In the genomic region with DNA sequence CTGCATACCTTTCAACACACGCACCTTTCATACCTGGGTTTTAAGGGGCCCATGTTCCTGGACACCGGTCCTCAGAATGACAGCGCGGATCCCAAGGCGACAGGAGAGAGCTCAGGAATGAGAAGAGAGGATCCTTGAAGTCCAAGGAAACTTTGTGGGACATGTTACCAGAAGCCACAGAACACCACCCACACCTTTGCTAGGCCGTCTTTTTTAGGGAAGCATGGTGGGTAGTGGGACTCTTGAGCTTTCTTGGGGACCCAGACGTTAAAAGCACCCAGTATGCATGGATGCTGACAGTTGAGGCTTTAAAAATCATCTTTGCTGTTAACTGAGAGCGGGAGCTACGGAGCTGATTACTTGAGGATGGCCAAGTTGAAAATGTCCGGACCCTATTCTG, we compare ENCODE assay signal across 8 mouse cellular contexts. TPM values are rescaled to one million over a fixed set of nuclear protein-coding genes. Genes with fewer than 3 reads are reported as not detected.
A peak's percentile ranks its signal among the peaks of the same experiment; 100 is the strongest.
DNase-seq lines count a peak whose midpoint lies in the region; ATAC-seq and TF ChIP-seq lines count a peak whose summit lies in the region.

No protein-coding gene starts in this region.

- no peak overlapping the region for H3K9ac ChIP-seq in liver, postnatal 0 days (replicated peaks)
- no peak overlapping the region for H3K9ac ChIP-seq in stomach, embryonic 16.5 days (ENCODE audit: low read length)

- no peak for TF ChIP-seq EP300 in liver, postnatal 0 days (IDR thresholded peaks at IDR 0.05; ENCODE audit: low read depth)

- ATAC-seq in liver, postnatal 0 days: no peak
- ATAC-seq in stomach, embryonic 16.5 days (ENCODE audit: insufficient read depth, low FRiP score): no peak

- TF ChIP-seq CTCF in testis, adult 2 months (IDR thresholded peaks at IDR 0.05; ENCODE audit: control insufficient read depth, insufficient read depth, insufficient replicate concordance, low read depth, low read length): no peak
- no peak for TF ChIP-seq CTCF in liver, postnatal 0 days (IDR thresholded peaks at IDR 0.05; ENCODE audit: low read depth)

- no peaks in the 10 kb centered on the region for H3K36me3 ChIP-seq in testis, adult 2 months (ENCODE audit: control insufficient read depth, insufficient read depth, low read length)
- H3K36me3 ChIP-seq in hindbrain, embryonic 10.5 days: no peaks in the 10 kb centered on the region
- no peaks in the 10 kb centered on the region for H3K36me3 ChIP-seq in liver, postnatal 0 days (replicated peaks; ENCODE audit: insufficient read depth, low read length)
- H3K36me3 ChIP-seq in stomach, embryonic 16.5 days (ENCODE audit: control insufficient read depth, insufficient read depth, low read length): no peaks in the 10 kb centered on the region

- DNase-seq in testis, postnatal 10 days (ENCODE audit: low spot score): no peak
- no peak for DNase-seq in hindbrain, embryonic 10.5 days (ENCODE audit: low spot score)
- DNase-seq in liver, postnatal 0 days: no peak
- no peak for DNase-seq in thymus, postnatal 0 days (ENCODE audit: low spot score)
- DNase-seq in right cerebral cortex, postnatal 10 days (ENCODE audit: low spot score in 2 of 2): no peak
- no peak for DNase-seq in embryo, embryonic 10 days (ENCODE audit: low spot score)

- 44% methylated on average over 10 of the region's 10 CpGs for WGBS in hindbrain, embryonic 10.5 days
- WGBS in liver, postnatal 0 days (ENCODE audit: insufficient replicate concordance): 47% methylated on average over 10 of the region's 10 CpGs
- 54% methylated on average over 10 of the region's 10 CpGs for WGBS in stomach, embryonic 16.5 days

- H3K4me2 ChIP-seq in liver, postnatal 0 days (ENCODE audit: low read depth, low read length): 0 out of 2 replicates have a peak overlapping the region, but pooled peaks have one; percentile 76
- peak overlapping the region; percentile 94; the same call in 1 of the 2 replicates for H3K4me2 ChIP-seq in stomach, embryonic 16.5 days (ENCODE audit: low read depth, low read length)

- H3K27me3 ChIP-seq in testis, adult 2 months (ENCODE audit: control insufficient read depth, insufficient read depth, low read length): no peaks in the 10 kb centered on the region
- peaks cover 75% of the 10 kb centered on the region for H3K27me3 ChIP-seq in hindbrain, embryonic 10.5 days (ENCODE audit: insufficient read depth, poor library complexity, severe bottlenecking)
- H3K27me3 ChIP-seq in liver, postnatal 0 days (ENCODE audit: insufficient read depth, low read length): peaks cover 60% of the 10 kb centered on the region
- peaks cover 58% of the 10 kb centered on the region for H3K27me3 ChIP-seq in stomach, embryonic 16.5 days (ENCODE audit: control insufficient read depth, insufficient read depth, low read length)

- no peaks in the 10 kb centered on the region for H3K9me3 ChIP-seq in hindbrain, embryonic 10.5 days
- H3K9me3 ChIP-seq in liver, postnatal 0 days (ENCODE audit: low read length): no peaks in the 10 kb centered on the region
- H3K9me3 ChIP-seq in stomach, embryonic 16.5 days (replicated peaks; ENCODE audit: control insufficient read depth, low read length): no peaks in the 10 kb centered on the region

- H3K4me1 ChIP-seq in testis, adult 2 months (ENCODE audit: control insufficient read depth, insufficient read depth, low read length): peaks cover 15% of the 10 kb centered on the region
- peaks cover 53% of the 10 kb centered on the region for H3K4me1 ChIP-seq in hindbrain, embryonic 10.5 days (replicated peaks)
- H3K4me1 ChIP-seq in liver, postnatal 0 days (ENCODE audit: insufficient read depth): peaks cover 29% of the 10 kb centered on the region
- H3K4me1 ChIP-seq in stomach, embryonic 16.5 days (ENCODE audit: control insufficient read depth, insufficient read depth, low read length): peaks cover 17% of the 10 kb centered on the region; the same call in 1 of the 2 replicates

- peak overlapping the region; percentile 70; the same call in 1 of the 2 replicates for H3K4me3 ChIP-seq in testis, adult 2 months (ENCODE audit: control insufficient read depth, low read depth, low read length)
- H3K4me3 ChIP-seq in hindbrain, embryonic 10.5 days: peak overlapping the region; percentile 57; the same call in 1 of the 2 replicates
- H3K4me3 ChIP-seq in liver, postnatal 0 days (ENCODE audit: low read depth, low read length): no peak overlapping the region; the same call in 1 of the 2 replicates
- peak overlapping the region; percentile 54; the same call in 1 of the 2 replicates for H3K4me3 ChIP-seq in stomach, embryonic 16.5 days (replicated peaks; ENCODE audit: low read length)

- no peak overlapping the region for H3K27ac ChIP-seq in testis, adult 2 months (ENCODE audit: control insufficient read depth, insufficient read depth, low read depth, low read length)
- no peak overlapping the region for H3K27ac ChIP-seq in hindbrain, embryonic 10.5 days
- H3K27ac ChIP-seq in liver, postnatal 0 days (ENCODE audit: low read depth): no peak overlapping the region
- H3K27ac ChIP-seq in stomach, embryonic 16.5 days (ENCODE audit: low read length): no peak overlapping the region

- TF ChIP-seq POLR2A in testis, adult 2 months (IDR thresholded peaks at IDR 0.05; ENCODE audit: control insufficient read depth, low read depth, low read length): no peak

RNA-seq across cellular contexts. Expression of a gene that starts 1.1 kb away (rescaled TPM):
- 0.20 and 0.55 TPM in 2 replicates for polyA plus RNA-seq in testis, adult 2 months (2012; rRNA removed)
- polyA plus RNA-seq in hindbrain, embryonic 10.5 days (2016; fragmentation: Nextera tagmentation; extraction: Ambion mirVana): 2.5 and 9.7 TPM in 2 replicates
- polyA plus RNA-seq in liver, postnatal 0 days (2015; fragmentation: Nextera tagmentation; extraction: Ambion mirVana): 0.48 and 0.67 TPM in 2 replicates
- polyA plus RNA-seq in stomach, embryonic 16.5 days (2015; fragmentation: Nextera tagmentation; extraction: Ambion mirVana): 4.8 and 5.3 TPM in 2 replicates
- 0.60 and 0.85 TPM in 2 replicates for polyA plus RNA-seq in thymus, postnatal 0 days (2015; fragmentation: Nextera tagmentation; extraction: Ambion mirVana)

RNA-seq across cellular contexts. Expression of a gene that starts 16.2 kb away (rescaled TPM):
- polyA plus RNA-seq in testis, adult 2 months (2012; rRNA removed): 335 and 344 TPM in 2 replicates
- 712 and 781 TPM in 2 replicates for polyA plus RNA-seq in hindbrain, embryonic 10.5 days (2016; fragmentation: Nextera tagmentation; extraction: Ambion mirVana)
- 761 and 777 TPM in 2 replicates for polyA plus RNA-seq in liver, postnatal 0 days (2015; fragmentation: Nextera tagmentation; extraction: Ambion mirVana)
- 586 and 601 TPM in 2 replicates for polyA plus RNA-seq in stomach, embryonic 16.5 days (2015; fragmentation: Nextera tagmentation; extraction: Ambion mirVana)
- 862 and 907 TPM in 2 replicates for polyA plus RNA-seq in thymus, postnatal 0 days (2015; fragmentation: Nextera tagmentation; extraction: Ambion mirVana)

RNA-seq across cellular contexts. Expression of a gene that starts 32.4 kb away (rescaled TPM):
- 2.3 and 2.8 TPM in 2 replicates for polyA plus RNA-seq in testis, adult 2 months (2012; rRNA removed)
- 16.1 and 16.3 TPM in 2 replicates for polyA plus RNA-seq in hindbrain, embryonic 10.5 days (2016; fragmentation: Nextera tagmentation; extraction: Ambion mirVana)
- polyA plus RNA-seq in liver, postnatal 0 days (2015; fragmentation: Nextera tagmentation; extraction: Ambion mirVana): 4.6 and 5.1 TPM in 2 replicates
- polyA plus RNA-seq in stomach, embryonic 16.5 days (2015; fragmentation: Nextera tagmentation; extraction: Ambion mirVana): 17.9 and 19.1 TPM in 2 replicates
- 15.5 and 17.7 TPM in 2 replicates for polyA plus RNA-seq in thymus, postnatal 0 days (2015; fragmentation: Nextera tagmentation; extraction: Ambion mirVana)

RNA-seq across cellular contexts. Expression of a gene that starts 37.0 kb away (rescaled TPM):
- 5.7 and 6.2 TPM in 2 replicates for polyA plus RNA-seq in testis, adult 2 months (2012; rRNA removed)
- 18.2 and 28.9 TPM in 2 replicates for polyA plus RNA-seq in hindbrain, embryonic 10.5 days (2016; fragmentation: Nextera tagmentation; extraction: Ambion mirVana)
- 6.5 and 8.4 TPM in 2 replicates for polyA plus RNA-seq in liver, postnatal 0 days (2015; fragmentation: Nextera tagmentation; extraction: Ambion mirVana)
- 28.5 and 31.0 TPM in 2 replicates for polyA plus RNA-seq in stomach, embryonic 16.5 days (2015; fragmentation: Nextera tagmentation; extraction: Ambion mirVana)
- 3.1 and 3.5 TPM in 2 replicates for polyA plus RNA-seq in thymus, postnatal 0 days (2015; fragmentation: Nextera tagmentation; extraction: Ambion mirVana)

RNA-seq across cellular contexts. Expression of a gene that starts 47.7 kb away (rescaled TPM):
- polyA plus RNA-seq in testis, adult 2 months (2012; rRNA removed): 268 and 282 TPM in 2 replicates
- 61.7 and 74.1 TPM in 2 replicates for polyA plus RNA-seq in hindbrain, embryonic 10.5 days (2016; fragmentation: Nextera tagmentation; extraction: Ambion mirVana)
- polyA plus RNA-seq in liver, postnatal 0 days (2015; fragmentation: Nextera tagmentation; extraction: Ambion mirVana): 7.3 and 8.2 TPM in 2 replicates
- polyA plus RNA-seq in stomach, embryonic 16.5 days (2015; fragmentation: Nextera tagmentation; extraction: Ambion mirVana): 45.2 and 49.0 TPM in 2 replicates
- polyA plus RNA-seq in thymus, postnatal 0 days (2015; fragmentation: Nextera tagmentation; extraction: Ambion mirVana): 20.9 and 21.6 TPM in 2 replicates
